Mouse (Mus musculus) embryonic facial prominence, embryonic 10.5 days (tissue): Measurements from ENCODE around the gene Rabepk. TPM values are rescaled to one million over a fixed set of nuclear protein-coding genes. Genes with fewer than 3 reads are reported as not detected.
"Not testable (repeated sequence)": the region's sequence is repeated elsewhere in the genome, so short reads cannot be mapped to it uniquely, and the experiment has no call there.

Experiments
- DNase-seq: peaks from one replicate; pipeline ENCODE4 v3.0.0-alpha.2; 2017; ENCODE audit warnings: low spot score
- H3K27ac ChIP-seq: fragments of 300-500 bp; sonication (generic); replicated peaks from 2 replicates; pipeline ENCODE4 v1.5.1; 2016; ENCODE audit warnings: mild to moderate bottlenecking
- H3K27me3 ChIP-seq: fragments of 300-500 bp; sonication (generic); replicated peaks from 2 replicates; pipeline ENCODE4 v1.6.1; 2016; ENCODE audit warnings: low read depth, mild to moderate bottlenecking; ENCODE audit not compliant: poor library complexity, severe bottlenecking
- H3K36me3 ChIP-seq: fragments of 300-500 bp; sonication (generic); replicated peaks from 2 replicates; pipeline ENCODE4 v1.6.1; 2016; ENCODE audit warnings: mild to moderate bottlenecking, moderate library complexity
- H3K4me1 ChIP-seq: fragments of 300-500 bp; sonication (generic); 2 replicates; pipeline ENCODE4 v1.6.1; 2016
- H3K4me3 ChIP-seq: fragments of 300-500 bp; sonication (generic); 2 replicates; pipeline ENCODE4 v1.5.1; 2016; ENCODE audit warnings: mild to moderate bottlenecking, moderate library complexity
- H3K9me3 ChIP-seq: fragments of 300-500 bp; sonication (generic); 2 replicates; pipeline ENCODE4 v1.6.1; 2016; ENCODE audit warnings: mild to moderate bottlenecking
- WGBS: fragments of 180-500 bp; shearing (Covaris S2); methylation state at CpG from one replicate; pipeline ENCODE4 v1.1.7; 2016; 5-methylcytosine and 5-hydroxymethylcytosine counted together
- polyA plus RNA-seq: library from polyadenylated mRNA; unstranded; fragments of >200 nt; fragmentation: Nextera tagmentation; extraction: Ambion mirVana; gene quantifications from 2 replicates; pipeline ENCODE4 v1.2.1, GENCODE M21; 2016

The Rabepk gene
- polyA plus RNA-seq, 1 experiment from 2014 or later, result 39.3 TPM

- peaks cover 46% of the 10 kb centered on the region for H3K4me1 ChIP-seq
- H3K4me3 ChIP-seq, result peak overlapping the region; percentile 79
- DNase-seq, result no peak
- 91% methylated on average over 4 of the region's 4 CpGs for WGBS
- H3K27me3 ChIP-seq, result no peaks in the 10 kb centered on the region
- H3K9me3 ChIP-seq, result no peaks in the 10 kb centered on the region
- no peak overlapping the region for H3K27ac ChIP-seq
- peaks cover 65% of the 10 kb centered on the region for H3K36me3 ChIP-seq
Observed at GRCm38 (mm10) chr2:34773673-34774072, 26.0 kb downstream of the Rabepk start.

- DNase-seq, result no peak
- no peaks in the 10 kb centered on the region for H3K9me3 ChIP-seq
- peaks cover 53% of the 10 kb centered on the region for H3K36me3 ChIP-seq
- H3K27ac ChIP-seq, result peak overlapping the region; percentile 97
- peaks cover 46% of the 10 kb centered on the region for H3K4me1 ChIP-seq
- 5% methylated on average over 50 of the region's 50 CpGs for WGBS
- peak overlapping the region; percentile 79 for H3K4me3 ChIP-seq
- H3K27me3 ChIP-seq, result no peaks in the 10 kb centered on the region
Observed at GRCm38 (mm10) chr2:34772252-34773235, 27.2 kb downstream of the Rabepk start.

GRCm38 (mm10) chr2:34771368-34772226 is 28.1 kb downstream of the Rabepk start, which contains the start of gene Hspa5:
TSS of gene Hspa5 (plus strand) at chr2:34771970.
- Histone ChIP-seq H3K27ac (peak within 1 kb of the TSS; percentile 97), H3K4me3 (peak within 1 kb of the TSS; percentile 79), H3K27me3 (no peaks in the 10 kb centered on the region), H3K4me1 (peaks cover 43% of the 10 kb centered on the region), H3K36me3 (peaks cover 44% of the 10 kb centered on the region), H3K9me3 (peaks cover 4% of the 10 kb centered on the region; the same call in 1 of the 2 replicates)
- WGBS, result under 1% methylated on average over 60 of the region's 60 CpGs
- DNase-seq, result peak; percentile 100

- WGBS, result 6% methylated on average over 6 of the region's 6 CpGs
- peaks cover 4% of the 10 kb centered on the region; the same call in 1 of the 2 replicates for H3K9me3 ChIP-seq
- H3K36me3 ChIP-seq, result peaks cover 38% of the 10 kb centered on the region
- H3K4me1 ChIP-seq, result peaks cover 36% of the 10 kb centered on the region
- H3K4me3 ChIP-seq, result peak overlapping the region; percentile 79
- H3K27ac ChIP-seq, result peak overlapping the region; percentile 97
- DNase-seq, result no peak
- no peaks in the 10 kb centered on the region for H3K27me3 ChIP-seq
Observed at GRCm38 (mm10) chr2:34770951-34771350, 28.8 kb downstream of the Rabepk start.

- peaks cover 29% of the 10 kb centered on the region for H3K36me3 ChIP-seq
- H3K27ac ChIP-seq, result no peak overlapping the region
- no peaks in the 10 kb centered on the region for H3K27me3 ChIP-seq
- H3K9me3 ChIP-seq, result peaks cover 4% of the 10 kb centered on the region; the same call in 1 of the 2 replicates
- peak overlapping the region; percentile 79 for H3K4me3 ChIP-seq
- 93% methylated on average over 2 of the region's 2 CpGs for WGBS
- no peak for DNase-seq
- H3K4me1 ChIP-seq, result peaks cover 27% of the 10 kb centered on the region
Observed at GRCm38 (mm10) chr2:34770049-34770448, 29.7 kb downstream of the Rabepk start.

GRCm38 (mm10) chr2:34764801-34765200 is 34.9 kb downstream of the Rabepk start:
- Histone ChIP-seq H3K27me3 (no peaks in the 10 kb centered on the region), H3K4me1 (no peaks in the 10 kb centered on the region), H3K4me3 (no peak overlapping the region), H3K27ac (no peak overlapping the region), H3K36me3 (no peaks in the 10 kb centered on the region; the same call in 1 of the 2 replicates), H3K9me3 (peaks cover 4% of the 10 kb centered on the region; the same call in 1 of the 2 replicates)
- WGBS, result 72% methylated on average over 12 of the region's 12 CpGs
- no peak for DNase-seq

GRCm38 (mm10) chr2:34762872-34763271 is 36.8 kb downstream of the Rabepk start:
- no peak for DNase-seq
- no peaks in the 10 kb centered on the region for H3K4me1 ChIP-seq
- peaks cover 4% of the 10 kb centered on the region; the same call in 1 of the 2 replicates for H3K9me3 ChIP-seq
- H3K36me3 ChIP-seq, result no peaks in the 10 kb centered on the region
- no peaks in the 10 kb centered on the region for H3K27me3 ChIP-seq
- no peak overlapping the region for H3K4me3 ChIP-seq
- H3K27ac ChIP-seq, result no peak overlapping the region
- WGBS, result 63% methylated on average over 2 of the region's 2 CpGs

GRCm38 (mm10) chr2:34762174-34762573 is 37.5 kb downstream of the Rabepk start:
- Histone ChIP-seq H3K27ac (no peak overlapping the region), H3K9me3 (peaks cover 2% of the 10 kb centered on the region; the same call in 1 of the 2 replicates), H3K4me1 (no peaks in the 10 kb centered on the region), H3K4me3 (no peak overlapping the region), H3K27me3 (no peaks in the 10 kb centered on the region), H3K36me3 (no peaks in the 10 kb centered on the region)
- DNase-seq, result no peak
- 86% methylated on average over 2 of the region's 2 CpGs for WGBS

GRCm38 (mm10) chr2:34761272-34761671 is 38.4 kb downstream of the Rabepk start:
- H3K4me3 ChIP-seq, DNase-seq, H3K27ac ChIP-seq, H3K4me1 ChIP-seq, H3K27me3 ChIP-seq, H3K9me3 ChIP-seq, H3K36me3 ChIP-seq: not testable (repeated sequence)
- 89% methylated on average over 5 of the region's 5 CpGs for WGBS

GRCm38 (mm10) chr2:34757341-34757740 is 42.4 kb downstream of the Rabepk start:
- H3K4me1 ChIP-seq, result peaks cover 16% of the 10 kb centered on the region
- 73% methylated on average over 1 of the region's 1 CpGs for WGBS
- no peak for DNase-seq

GRCm38 (mm10) chr2:34754551-34755358 is 45.0 kb downstream of the Rabepk start, which contains the start of gene Gapvd1:
TSS of gene Gapvd1 (minus strand) at chr2:34755232.
- no peaks in the 10 kb centered on the region for H3K9me3 ChIP-seq
- peaks cover 17% of the 10 kb centered on the region for H3K4me1 ChIP-seq
- WGBS, result under 1% methylated on average over 14 of the region's 14 CpGs
- no peaks in the 10 kb centered on the region for H3K27me3 ChIP-seq
- peak; percentile 65 for DNase-seq
- peak within 1 kb of the TSS; percentile 97 for H3K27ac ChIP-seq
- no peaks in the 10 kb centered on the region for H3K36me3 ChIP-seq
- peak within 1 kb of the TSS; percentile 94 for H3K4me3 ChIP-seq

More at GRCm38 (mm10) chr2:34757341-34757740, 42.4 kb downstream of the Rabepk start:
- H3K36me3 ChIP-seq, result no peaks in the 10 kb centered on the region
- H3K4me3 ChIP-seq, result no peak overlapping the region
- no peak overlapping the region for H3K27ac ChIP-seq
- no peaks in the 10 kb centered on the region for H3K27me3 ChIP-seq
- H3K9me3 ChIP-seq, result no peaks in the 10 kb centered on the region
